Mouse (Mus musculus) heart, embryonic 10.5 days (tissue): Measurements from ENCODE around the gene Stk24. TPM values are rescaled to one million over a fixed set of nuclear protein-coding genes. Genes with fewer than 3 reads are reported as not detected.

Experiments used
- polyA plus RNA-seq: library from polyadenylated mRNA; unstranded; fragments of >200 nt; fragmentation: Nextera tagmentation; extraction: Ambion mirVana; gene quantifications from 2 replicates; pipeline ENCODE4 v1.2.1, GENCODE M21; 2016

The Stk24 gene
- polyA plus RNA-seq, 1 experiment from 2014 or later: 39.8 TPM

Other genes starting within 250 kb of the Stk24 start
- gene Slc15a1, start 125.2 kb upstream of the Stk24 start, polyA plus RNA-seq: 0.04 TPM in 1 of 2 replicates, not detected in the other